Comparison of ENCODE assay signal across 8 mouse cellular contexts in the genomic region with DNA sequence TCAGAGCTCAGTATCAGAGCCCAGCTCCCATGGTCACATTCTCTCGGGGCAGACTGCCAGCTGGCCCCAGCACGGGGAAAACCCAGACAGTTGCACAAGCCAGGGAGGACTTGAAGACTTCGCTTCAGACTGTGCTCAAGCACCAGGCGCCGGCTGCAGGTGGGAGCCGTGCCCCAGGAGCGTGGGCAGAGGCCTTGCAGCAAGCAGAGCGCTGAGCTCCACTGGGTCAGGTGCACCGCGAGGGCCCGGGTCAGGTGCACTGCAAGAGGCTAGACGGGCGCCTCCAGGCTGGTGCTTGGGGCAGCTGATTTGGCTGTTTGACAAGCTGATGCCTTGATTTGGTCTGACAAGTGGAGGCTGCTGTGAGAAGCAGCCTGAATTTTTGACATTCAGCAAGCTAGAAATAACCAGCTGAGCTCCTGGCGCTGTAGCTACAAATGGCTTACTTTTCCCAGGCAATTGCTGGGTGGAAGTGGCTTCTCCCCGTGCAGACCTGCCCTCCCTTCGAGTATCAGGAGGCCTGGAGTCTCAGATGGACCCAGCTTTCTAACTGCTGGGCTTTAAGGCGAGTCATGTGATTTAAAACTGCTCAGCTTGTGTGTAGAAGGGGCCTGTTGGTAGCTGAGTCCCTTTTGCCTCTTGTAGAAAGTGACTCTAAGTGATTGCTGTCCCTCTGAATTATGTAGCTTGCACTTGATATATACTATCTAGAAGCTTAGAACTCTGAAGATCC.
DNase-seq lines count a peak whose midpoint lies in the region; ATAC-seq and TF ChIP-seq lines count a peak whose summit lies in the region.

No protein-coding gene starts in this region.

- 0 out of 2 replicates have a peak, but pooled peaks have one; percentile 67 for TF ChIP-seq EP300 in heart, postnatal 0 days (IDR thresholded peaks at IDR 0.05; ENCODE audit: low read depth)

- peak; percentile 66 for ATAC-seq in forebrain, embryonic 15.5 days (replicated peaks)
- ATAC-seq in heart, postnatal 0 days (ENCODE audit: insufficient read depth, low read depth) = peak; percentile 80
- no peak for ATAC-seq in neural tube, embryonic 14.5 days (ENCODE audit: low read depth)

- no peak overlapping the region for H3K27ac ChIP-seq in bone marrow macrophage, adult 2 months (ENCODE audit: insufficient read depth, low read depth, low read length)
- H3K27ac ChIP-seq in forebrain, embryonic 15.5 days (replicated peaks) = no peak overlapping the region; the same call in 1 of the 2 replicates
- H3K27ac ChIP-seq in heart, postnatal 0 days (ENCODE audit: low read depth) = peak overlapping the region; percentile 93
- no peak overlapping the region for H3K27ac ChIP-seq in liver, adult 2 months (replicated peaks; ENCODE audit: insufficient read depth, low read depth, low read length)
- no peak overlapping the region for H3K27ac ChIP-seq in neural tube, embryonic 14.5 days (ENCODE audit: low read depth, low read length)

- H3K79me2 ChIP-seq in liver, adult 2 months (ENCODE audit: control insufficient read depth, insufficient read depth, low read length) = no peaks in the 10 kb centered on the region

- DNase-seq in 416B (ENCODE audit: low read depth) = peak; percentile 23
- DNase-seq in heart, postnatal 0 days (ENCODE audit: low spot score) = peak; percentile 74
- DNase-seq in kidney, postnatal 10 days = peak; percentile 91
- DNase-seq in liver, adult 2 months (ENCODE audit: extremely low read depth, low read depth, low spot score) = peak; percentile 81
- peak; percentile 42 to 52 for DNase-seq in thymus, adult 18-20 months

- 20% methylated on average over 17 of the region's 17 CpGs for WGBS in forebrain, embryonic 15.5 days
- 8% methylated on average over 17 of the region's 17 CpGs for WGBS in heart, postnatal 0 days
- WGBS in liver, adult 2 months = 16% methylated on average over 17 of the region's 17 CpGs
- WGBS in neural tube, embryonic 14.5 days = 30% methylated on average over 17 of the region's 17 CpGs

- no peaks in the 10 kb centered on the region for H3K36me3 ChIP-seq in forebrain, embryonic 15.5 days
- no peaks in the 10 kb centered on the region for H3K36me3 ChIP-seq in heart, postnatal 0 days (replicated peaks; ENCODE audit: control insufficient read depth, insufficient read depth, low read length)
- H3K36me3 ChIP-seq in liver, adult 2 months (ENCODE audit: control insufficient read depth, insufficient read depth, low read length) = no peaks in the 10 kb centered on the region
- no peaks in the 10 kb centered on the region for H3K36me3 ChIP-seq in neural tube, embryonic 14.5 days (ENCODE audit: control insufficient read depth, insufficient read depth, low read length)

- H3K27me3 ChIP-seq in forebrain, embryonic 15.5 days = no peaks in the 10 kb centered on the region
- no peaks in the 10 kb centered on the region for H3K27me3 ChIP-seq in heart, postnatal 0 days (ENCODE audit: control insufficient read depth, insufficient read depth, low read length)
- H3K27me3 ChIP-seq in liver, adult 2 months (ENCODE audit: control insufficient read depth, insufficient read depth, low read length) = no peaks in the 10 kb centered on the region
- no peaks in the 10 kb centered on the region for H3K27me3 ChIP-seq in neural tube, embryonic 14.5 days (ENCODE audit: control insufficient read depth, insufficient read depth, low read length)

- no peaks in the 10 kb centered on the region for H3K9me3 ChIP-seq in forebrain, embryonic 15.5 days
- no peaks in the 10 kb centered on the region for H3K9me3 ChIP-seq in heart, postnatal 0 days (replicated peaks; ENCODE audit: control insufficient read depth, low read length)
- H3K9me3 ChIP-seq in neural tube, embryonic 14.5 days (ENCODE audit: control insufficient read depth, low read length) = no peaks in the 10 kb centered on the region

- 0 out of 2 replicates have a peak, but pooled peaks have one; percentile 4 for TF ChIP-seq POLR2A in bone marrow macrophage, adult 2 months (IDR thresholded peaks at IDR 0.05; ENCODE audit: borderline replicate concordance, low read depth, low read length)
- no peak for TF ChIP-seq POLR2A in liver, adult 2 months (IDR thresholded peaks at IDR 0.05; ENCODE audit: extremely low read depth, insufficient read depth, low read length)

- H3K4me3 ChIP-seq in bone marrow macrophage, adult 2 months (ENCODE audit: insufficient read depth, low read length) = peak overlapping the region; percentile 28; the same call in 1 of the 2 replicates
- H3K4me3 ChIP-seq in forebrain, embryonic 15.5 days = no peak overlapping the region
- H3K4me3 ChIP-seq in heart, postnatal 0 days (ENCODE audit: low read depth, low read length) = peak overlapping the region; percentile 8; the same call in 1 of the 2 replicates
- H3K4me3 ChIP-seq in liver, adult 2 months (ENCODE audit: insufficient read depth, low read depth, low read length) = peak overlapping the region; percentile 34; the same call in 1 of the 2 replicates
- no peak overlapping the region for H3K4me3 ChIP-seq in neural tube, embryonic 14.5 days (ENCODE audit: low read depth, low read length)

- TF ChIP-seq CTCF in bone marrow macrophage, adult 2 months (IDR thresholded peaks at IDR 0.05; ENCODE audit: low read depth, low read length) = no peak
- TF ChIP-seq CTCF in heart, postnatal 0 days (IDR thresholded peaks at IDR 0.05; ENCODE audit: low read depth) = peak; percentile 9; the same call in 1 of the 2 replicates
- no peak for TF ChIP-seq CTCF in liver, adult 2 months (IDR thresholded peaks at IDR 0.05; ENCODE audit: low read depth, low read length)

- H3K4me2 ChIP-seq in forebrain, embryonic 15.5 days (replicated peaks) = peak overlapping the region; percentile 27
- H3K4me2 ChIP-seq in heart, postnatal 0 days (ENCODE audit: low read depth, low read length) = peak overlapping the region; percentile 53
- no peak overlapping the region; the same call in 1 of the 2 replicates for H3K4me2 ChIP-seq in neural tube, embryonic 14.5 days (ENCODE audit: low read depth, low read length)

- no peak overlapping the region for H3K9ac ChIP-seq in forebrain, embryonic 15.5 days (replicated peaks)
- H3K9ac ChIP-seq in heart, postnatal 0 days (replicated peaks; ENCODE audit: low read depth, low read length) = peak overlapping the region; percentile 29; the same call in 1 of the 2 replicates
- peak overlapping the region; percentile 61; the same call in 1 of the 2 replicates for H3K9ac ChIP-seq in liver, adult 2 months (ENCODE audit: low read depth, low read length)
- H3K9ac ChIP-seq in neural tube, embryonic 14.5 days (replicated peaks; ENCODE audit: low read depth, low read length) = peak overlapping the region; percentile 39; the same call in 1 of the 2 replicates

- peaks cover 39% of the 10 kb centered on the region for H3K4me1 ChIP-seq in bone marrow macrophage, adult 2 months (ENCODE audit: control insufficient read depth, insufficient read depth, low read length)
- H3K4me1 ChIP-seq in forebrain, embryonic 15.5 days = peaks cover 17% of the 10 kb centered on the region
- H3K4me1 ChIP-seq in heart, postnatal 0 days (ENCODE audit: control insufficient read depth, insufficient read depth) = peaks cover 55% of the 10 kb centered on the region
- peaks cover 7% of the 10 kb centered on the region for H3K4me1 ChIP-seq in liver, adult 2 months (ENCODE audit: control insufficient read depth, insufficient read depth, low read length)
- H3K4me1 ChIP-seq in neural tube, embryonic 14.5 days (ENCODE audit: control insufficient read depth, insufficient read depth, low read length) = no peaks in the 10 kb centered on the region; the same call in 1 of the 2 replicates

Comparison
In these comparisons a context has a peak if more than half of its experiments do, and no peak if none do; other contexts are left out.
1. DNase-seq: peak in every context shown above with its lines; median percentile 91 in kidney, postnatal 10 days; 81 in liver, adult 2 months; 74 in heart, postnatal 0 days; 47 in thymus, adult 18-20 months; 23 in 416B.
2. H3K4me3 ChIP-seq: peak in bone marrow macrophage, adult 2 months (single experiment), heart, postnatal 0 days (single experiment) and liver, adult 2 months (single experiment); none in forebrain, embryonic 15.5 days (single experiment) and neural tube, embryonic 14.5 days (single experiment).